Mouse (Mus musculus): ENCODE data around the gene Usp40.
A peak's percentile ranks its signal among the peaks of the same experiment; 100 is the strongest.
"Not testable (repeated sequence)": the region's sequence is repeated elsewhere in the genome, so short reads cannot be mapped to it uniquely, and the experiment has no call there.

Gene Usp40

DNA sequence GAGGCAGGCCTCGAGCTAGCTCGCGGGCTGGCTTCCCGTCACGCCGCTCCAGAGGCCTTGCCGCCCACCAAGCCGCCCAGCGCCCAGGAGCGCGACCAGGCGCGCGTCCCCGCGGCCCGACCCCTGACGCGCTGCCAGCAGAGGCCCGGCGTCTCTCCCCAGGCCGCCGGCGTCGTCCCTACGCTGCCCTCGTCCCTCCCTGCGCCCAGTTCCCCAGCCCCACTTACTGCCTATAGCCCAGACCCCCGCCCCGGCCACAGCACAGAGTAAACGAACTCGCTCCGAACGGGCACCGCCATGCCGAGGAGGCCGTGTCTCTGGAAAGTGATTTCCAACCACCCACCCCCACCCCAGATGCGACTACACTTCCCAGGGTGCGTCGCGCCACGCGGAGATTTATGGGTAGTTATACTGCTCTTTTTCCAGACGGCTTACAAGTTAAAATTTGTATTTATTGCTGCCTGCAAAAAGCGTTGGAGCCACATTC, at the start of gene Usp40:
TSS of gene Usp40 (minus strand) at position 341 of the 487 bp plus-strand sequence.
- DNase-seq, result peak; percentile 91

DNA sequence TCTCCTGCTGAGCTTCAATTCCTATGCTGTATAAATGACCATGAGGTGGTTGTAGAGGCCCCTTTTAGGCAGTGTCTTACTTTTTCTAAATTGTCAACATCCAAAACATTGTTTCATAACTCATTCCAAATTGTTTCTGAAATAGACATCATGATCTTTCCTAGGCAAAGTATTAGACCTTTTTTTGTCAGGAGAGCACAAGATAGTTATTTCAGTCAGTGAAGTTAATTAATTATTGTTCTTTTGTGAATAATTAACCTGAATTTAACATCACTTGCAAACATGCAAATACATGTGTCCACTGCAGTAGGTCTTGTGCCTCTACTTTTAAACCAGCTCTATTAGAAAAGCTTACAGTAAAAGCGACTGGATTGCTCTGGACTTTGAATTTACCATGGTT, 46.7 kb upstream of the Usp40 start, which contains the start of gene Ugt1a10:
TSS of gene Ugt1a10 (plus strand) at position 301 of the 400 bp plus-strand sequence.
- no peak for DNase-seq

DNA sequence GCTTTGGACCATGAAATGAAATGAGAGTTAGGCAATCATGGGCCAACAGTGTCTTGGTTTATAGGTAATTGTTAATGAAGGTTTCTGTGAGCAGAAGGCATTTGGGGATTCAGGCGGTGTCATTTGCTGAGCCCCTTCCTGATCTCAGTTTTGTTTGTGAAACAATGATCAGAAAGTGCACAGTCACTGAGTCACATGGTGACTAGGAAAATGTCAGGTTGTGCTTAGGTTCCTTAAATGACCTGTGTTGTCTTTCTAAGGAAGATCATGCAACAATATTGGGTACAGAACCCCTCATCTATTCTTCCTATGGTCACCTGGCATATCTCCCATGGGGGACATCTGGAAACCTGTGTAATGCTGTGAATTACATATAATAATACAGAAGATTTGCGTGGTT, 39.1 kb upstream of the Usp40 start:
- DNase-seq, result not testable (repeated sequence)

DNA sequence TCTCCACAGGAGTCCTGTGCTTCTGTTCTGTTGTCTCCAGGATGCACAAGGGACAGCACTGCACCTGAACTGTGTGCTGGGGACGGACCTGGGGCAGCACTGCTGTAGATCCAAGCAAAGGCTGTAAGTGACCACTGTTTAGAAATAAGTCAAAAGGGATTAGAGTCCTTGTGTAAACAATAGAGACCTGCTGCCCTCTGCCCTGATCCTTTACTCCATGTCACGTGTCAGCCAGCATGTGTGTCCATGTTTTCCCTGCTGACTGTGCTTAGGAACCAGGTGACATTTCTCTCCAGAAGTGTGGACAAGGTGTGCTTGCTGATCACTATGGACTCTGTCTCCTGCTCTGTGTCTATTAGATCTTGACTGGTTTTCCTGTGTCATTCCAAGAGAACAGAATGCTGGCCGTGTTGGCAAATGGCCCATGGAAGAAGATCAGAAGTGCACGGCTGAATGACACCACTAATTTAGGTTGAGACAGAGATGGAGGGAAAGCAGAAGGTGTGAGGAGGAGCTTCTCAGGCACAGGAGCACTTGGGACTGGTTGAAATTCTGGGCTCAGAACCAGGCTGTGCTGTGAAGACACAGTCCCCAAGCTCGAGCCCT, 36.6 kb upstream of the Usp40 start:
- DNase-seq, result not testable (repeated sequence)

DNA sequence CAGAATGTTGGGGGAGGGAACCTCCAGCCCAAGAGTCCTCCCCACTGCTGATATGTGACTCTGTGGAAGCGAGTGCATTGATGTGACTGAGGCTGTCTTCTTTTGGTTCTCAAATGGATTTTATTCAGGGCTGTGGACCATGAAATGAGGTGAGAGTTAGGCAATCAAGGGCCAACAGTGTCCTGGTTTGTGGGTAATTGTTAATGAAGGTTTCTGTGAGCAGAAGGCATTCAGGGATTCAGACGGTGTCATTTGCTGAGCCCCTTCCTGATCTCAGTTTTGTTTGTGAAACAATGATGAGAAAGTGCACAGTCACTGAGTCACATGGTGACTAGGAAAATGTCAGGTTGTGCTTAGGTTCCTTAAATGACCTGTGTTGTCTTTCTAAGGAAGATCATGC, 34.7 kb upstream of the Usp40 start:
- not testable (repeated sequence) for DNase-seq

DNA sequence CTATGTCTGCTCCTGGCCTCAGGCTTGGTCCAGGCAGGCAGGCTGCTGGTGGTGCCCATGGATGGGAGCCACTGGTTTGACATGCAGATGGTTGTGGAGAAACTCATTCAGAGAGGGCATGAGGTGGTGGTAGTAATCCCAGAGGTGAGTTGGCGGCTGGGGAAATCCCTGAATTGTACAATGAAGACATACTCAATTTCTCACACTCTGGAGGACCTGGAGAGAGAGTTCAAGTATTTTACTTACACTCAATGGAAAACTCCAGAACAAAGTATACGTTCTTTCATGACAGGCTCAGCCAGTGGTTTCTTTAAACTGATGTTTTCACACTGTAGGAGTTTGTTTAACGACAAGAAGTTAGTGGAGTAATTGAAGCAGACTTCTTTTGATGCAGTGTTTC, 16.9 kb upstream of the Usp40 start:
- not testable (repeated sequence) for DNase-seq

DNA sequence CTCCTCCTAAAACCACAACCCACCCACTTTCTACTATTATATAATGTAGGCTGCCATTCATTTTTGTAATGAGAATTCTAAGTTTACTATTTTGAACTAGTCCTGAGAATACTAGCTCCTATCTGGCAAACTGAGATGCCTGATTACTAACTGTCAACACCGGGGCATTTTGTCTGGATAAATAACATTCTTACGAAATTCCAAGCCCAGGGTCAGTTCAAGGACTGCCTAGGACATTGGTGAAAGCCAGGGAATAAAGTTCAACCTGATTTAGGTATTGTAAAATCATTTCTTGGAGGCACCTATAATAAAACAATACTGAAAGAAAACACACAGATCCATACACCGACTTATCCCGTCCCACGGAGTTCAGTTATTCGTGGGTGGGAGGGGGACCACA, 7.0 kb upstream of the Usp40 start:
- DNase-seq, result no peak

DNA sequence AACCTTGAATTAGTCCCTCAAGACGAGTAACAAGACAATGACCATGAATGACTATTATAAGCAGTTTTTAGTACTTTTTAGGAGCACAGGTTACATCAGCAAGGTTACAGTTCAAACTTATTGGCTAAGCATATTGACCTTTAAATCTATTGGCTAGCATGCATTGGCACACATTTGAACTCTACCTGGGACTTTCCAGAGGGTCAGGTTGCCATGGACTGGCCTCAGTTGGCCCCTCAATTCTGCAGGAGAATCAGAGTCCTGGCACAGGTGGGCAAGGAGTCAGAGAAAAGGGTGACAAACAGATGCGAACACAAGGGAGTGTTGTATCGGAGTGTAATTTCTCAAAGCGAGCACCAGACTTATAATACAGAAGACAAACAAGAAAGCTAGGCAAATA, 6.3 kb upstream of the Usp40 start:
- no peak for DNase-seq

DNA sequence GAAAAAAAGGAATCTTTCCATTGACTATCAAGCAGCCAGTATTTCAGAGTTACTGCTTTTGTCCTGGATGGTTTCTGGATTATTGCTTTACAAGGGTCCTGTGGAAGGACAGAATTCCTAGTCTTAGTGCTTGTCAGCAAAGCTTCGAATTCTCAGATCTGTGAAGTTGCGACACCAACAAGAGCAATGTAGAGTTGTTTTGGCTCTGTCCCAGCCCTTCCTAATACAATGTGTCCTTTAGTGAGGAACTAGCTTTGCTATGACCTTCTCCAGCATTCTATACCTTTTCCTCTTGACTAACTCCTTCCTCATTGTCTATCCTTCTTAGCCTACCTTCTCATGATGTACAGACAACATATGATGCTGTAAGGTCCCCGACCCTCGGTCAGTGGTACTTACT, 5.8 kb upstream of the Usp40 start:
- DNase-seq, result no peak

DNA sequence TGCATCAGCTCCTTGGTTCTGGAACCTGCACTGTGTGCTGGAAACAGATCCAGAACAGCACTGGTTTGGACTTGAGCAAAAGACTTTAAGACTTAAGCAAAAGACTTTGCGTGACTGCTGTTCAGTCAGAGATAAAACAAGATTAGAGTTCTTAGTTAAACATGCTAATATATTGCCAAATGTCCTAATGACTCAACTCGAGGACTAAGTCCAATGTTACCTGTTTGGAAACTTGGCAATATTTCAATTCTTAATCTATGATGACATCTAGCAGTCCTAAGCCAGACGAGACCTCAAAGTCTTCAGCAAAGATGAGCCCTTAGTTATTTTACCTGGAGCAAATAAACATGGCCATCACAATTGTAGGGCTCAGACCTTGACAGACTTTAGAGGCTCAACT, 5.4 kb upstream of the Usp40 start:
- no peak for DNase-seq

DNA sequence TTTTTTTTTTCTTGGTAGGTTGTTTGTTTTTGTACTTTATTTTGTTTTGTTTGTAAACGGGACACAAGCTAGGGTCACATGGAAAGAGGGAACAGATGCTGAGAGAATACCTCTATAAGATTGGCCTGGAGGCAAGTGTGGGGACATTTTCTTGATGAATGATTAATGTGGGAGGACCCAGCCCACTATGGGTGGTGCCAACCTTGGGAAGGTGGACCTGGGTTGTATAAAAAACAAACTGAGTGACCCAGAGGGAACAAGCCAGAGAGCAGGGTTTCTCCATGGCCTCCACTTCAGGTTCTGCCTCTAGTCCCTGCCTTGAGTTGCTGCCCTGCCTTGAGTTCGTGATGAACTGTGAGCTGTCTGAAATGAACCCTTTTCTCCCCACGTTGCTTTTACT, 1.2 kb upstream of the Usp40 start:
- DNase-seq, result no peak

DNA sequence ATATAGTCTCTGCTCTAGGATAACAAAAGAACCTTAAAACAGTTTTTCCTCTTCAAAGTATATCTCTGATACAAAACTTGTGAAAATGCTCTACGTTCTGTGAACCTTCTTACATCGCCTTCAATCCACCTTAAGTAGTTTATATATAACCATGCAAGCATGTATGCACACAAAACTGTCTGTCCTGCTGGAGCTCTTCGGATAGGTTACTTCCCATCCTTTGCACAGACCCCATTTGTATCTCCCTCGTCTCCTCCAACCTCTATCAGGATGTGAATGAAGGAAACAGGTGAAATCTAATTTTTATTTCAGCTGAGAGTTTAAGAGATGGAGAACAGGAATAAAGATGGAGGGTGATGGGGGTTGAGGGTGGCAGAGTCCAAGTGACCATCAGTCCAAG, 384 bp upstream of the Usp40 start:
- DNase-seq, result no peak

DNA sequence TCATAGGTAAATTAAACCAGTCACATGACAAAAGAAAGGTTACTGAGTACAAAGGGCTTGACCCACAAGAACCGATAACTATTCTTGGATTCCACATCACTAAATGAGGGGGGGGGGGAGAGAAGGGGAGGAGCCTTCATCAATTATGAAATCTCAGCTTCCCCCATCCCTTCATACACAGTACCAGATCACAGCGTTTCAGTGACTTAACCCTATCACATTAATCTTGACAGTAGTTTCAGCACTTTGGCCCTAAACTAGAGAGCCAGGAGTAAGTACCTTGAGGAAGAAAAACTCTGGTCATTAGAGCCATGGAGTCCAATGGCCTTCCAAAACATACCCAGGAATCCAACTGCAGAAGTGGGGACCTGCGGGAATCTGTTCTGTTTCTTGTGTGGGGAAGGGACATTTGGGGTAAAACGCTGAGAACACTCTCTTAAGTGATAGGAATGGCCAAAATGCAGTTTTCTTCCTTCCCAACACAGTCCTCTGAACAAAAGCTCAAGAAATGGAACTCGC, 600 bp downstream of the Usp40 start:
- DNase-seq, result no peak

DNA sequence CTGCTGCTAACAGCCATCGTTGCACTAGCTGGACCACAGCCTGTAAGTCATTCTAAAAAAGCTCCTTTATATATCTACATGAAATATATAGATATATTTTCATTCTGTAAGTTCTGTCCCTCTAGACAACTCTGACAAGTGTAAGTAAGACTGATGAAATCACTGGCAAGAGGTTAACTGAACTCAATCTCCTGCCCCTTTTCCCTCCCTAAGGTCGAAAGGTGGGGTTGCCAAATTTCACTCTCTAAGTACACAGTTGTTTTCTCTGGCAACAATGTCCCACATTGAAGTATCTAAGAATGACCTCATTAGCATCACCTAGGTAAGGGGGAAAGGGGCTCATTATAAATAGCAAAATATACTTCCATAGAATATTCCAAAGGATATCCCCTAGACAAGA, 15.6 kb downstream of the Usp40 start:
- no peak for DNase-seq

DNA sequence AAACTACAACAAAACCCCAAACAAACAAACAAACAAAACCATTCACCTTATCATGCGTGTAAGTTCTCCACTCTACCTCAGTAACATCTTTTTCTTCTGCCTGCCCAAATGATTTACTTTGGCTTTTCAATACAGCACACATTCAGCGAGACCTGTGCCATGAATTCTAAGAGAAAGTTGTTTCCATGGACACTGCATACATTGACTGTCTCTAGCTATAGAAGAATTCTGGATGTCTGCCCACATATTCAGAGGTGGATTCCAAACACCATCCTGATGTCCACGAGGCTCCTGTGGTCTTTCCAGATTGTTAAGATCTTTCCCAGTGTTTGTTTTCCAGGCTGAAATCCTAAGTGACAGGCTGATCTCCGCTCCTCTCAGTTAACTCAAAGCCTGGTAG, 26.1 kb downstream of the Usp40 start:
- DNase-seq, result no peak

DNA sequence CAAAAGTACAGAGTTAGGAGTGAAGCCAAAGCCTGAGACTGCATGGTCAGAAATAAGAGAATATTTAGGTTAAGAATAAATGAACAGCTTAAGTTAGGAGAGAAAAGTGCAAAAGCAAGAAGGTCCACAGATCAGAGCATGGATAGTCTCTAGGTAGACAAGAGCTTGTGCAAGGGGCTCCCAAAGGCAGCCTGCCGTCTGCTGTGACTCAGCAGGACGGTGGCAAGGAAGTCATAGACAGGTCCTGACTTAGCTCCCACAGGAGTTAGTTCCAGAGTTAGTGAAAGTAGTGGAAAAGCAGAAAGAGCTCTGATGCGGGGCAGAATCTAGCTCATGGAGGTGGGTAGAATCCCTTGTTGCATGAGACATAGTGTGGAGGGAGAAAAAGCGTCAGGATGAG, 38.0 kb downstream of the Usp40 start:
- no peak for DNase-seq

DNA sequence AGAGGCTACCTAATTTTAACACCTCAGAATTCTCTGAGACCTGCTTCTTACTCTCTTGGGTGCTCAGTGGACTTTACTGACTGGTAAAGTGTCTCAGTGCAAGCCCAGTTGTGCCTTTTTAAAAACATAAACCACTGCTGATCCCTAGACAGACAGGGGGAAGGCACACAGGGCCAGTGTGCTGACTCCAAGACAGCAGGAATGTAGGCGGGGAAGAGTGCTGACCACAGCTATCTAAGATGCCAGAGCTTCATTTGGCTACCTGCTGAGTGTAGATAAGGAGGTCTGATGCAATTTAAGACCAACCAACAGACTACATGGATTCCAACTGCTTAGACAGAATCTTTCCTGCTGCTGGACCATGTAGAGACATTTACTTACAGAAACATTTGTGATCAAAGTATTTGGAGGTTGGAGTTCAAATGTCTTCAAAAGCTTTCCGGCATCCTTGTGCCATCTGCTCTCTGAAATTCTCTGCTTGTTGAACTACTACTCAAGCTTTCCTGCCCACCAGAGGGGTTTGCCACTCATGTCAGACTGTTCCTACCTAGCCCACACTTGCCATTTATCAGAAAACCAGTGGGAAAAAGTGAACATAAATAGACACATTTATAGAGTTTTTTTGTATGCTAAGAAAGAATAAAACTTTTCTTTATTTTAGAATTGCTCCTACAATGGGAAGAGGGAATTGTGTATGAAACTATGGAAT, 46.7 kb downstream of the Usp40 start:
- no peak for DNase-seq

DNA sequence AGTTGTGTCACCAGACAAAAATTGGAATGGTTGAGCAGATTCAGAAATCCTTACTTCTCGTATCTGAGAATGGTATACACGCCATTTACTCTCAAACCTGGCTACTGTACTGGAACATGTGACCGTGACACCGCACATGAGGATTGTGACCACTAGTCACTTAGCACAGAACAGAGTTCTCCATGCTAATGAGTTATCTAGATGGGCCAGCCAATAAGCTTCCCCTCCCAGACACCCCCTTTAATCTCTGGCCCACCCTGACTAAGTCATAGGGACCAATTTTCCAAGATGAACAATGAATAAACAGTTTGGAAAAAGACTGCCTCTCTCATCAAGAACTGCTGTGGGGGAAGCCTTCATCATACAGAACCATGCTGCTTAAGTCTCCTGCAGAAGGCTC, 47.6 kb downstream of the Usp40 start:
- no peak for DNase-seq

DNA sequence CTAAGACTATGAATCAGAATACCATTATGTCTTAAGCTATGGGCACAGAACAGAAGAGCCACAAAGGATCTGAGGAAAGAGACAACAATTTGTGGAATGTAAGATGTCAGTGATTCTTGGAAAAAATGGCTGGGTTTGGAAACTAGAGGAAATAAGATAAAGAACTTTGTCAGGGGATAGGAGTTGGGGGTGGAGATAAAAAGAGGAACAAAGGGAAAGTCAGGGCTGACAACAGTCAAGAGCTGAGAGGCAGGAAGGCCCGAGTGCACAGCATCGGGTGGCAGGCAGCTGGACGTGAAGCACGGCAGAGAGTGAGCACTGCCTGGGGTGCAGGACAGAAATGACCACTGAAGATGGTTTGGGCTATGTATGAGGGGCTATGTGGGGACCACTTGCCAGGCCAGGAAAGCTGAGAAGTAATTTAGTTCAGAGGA, 48.3 kb downstream of the Usp40 start:
- peak; percentile 7 for DNase-seq

DNA sequence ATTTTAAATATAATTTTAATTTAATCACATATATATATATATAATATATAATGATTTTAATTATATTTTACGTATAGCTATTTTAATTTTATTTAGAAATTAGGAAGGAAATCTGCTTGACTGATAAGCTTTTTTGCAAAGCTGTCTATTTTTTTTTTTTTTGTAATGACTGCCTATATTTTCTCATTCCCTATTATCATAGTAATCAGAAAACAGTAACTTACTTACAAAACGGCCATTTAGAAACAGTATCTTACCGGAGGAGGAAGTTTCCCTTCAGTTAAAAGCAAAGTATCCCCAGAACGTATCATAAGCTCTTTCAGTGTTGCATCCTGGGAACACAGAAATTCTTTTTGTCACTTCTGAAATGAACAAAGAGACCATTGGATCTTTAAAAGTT, 48.8 kb downstream of the Usp40 start:
- DNase-seq, result no peak

DNA sequence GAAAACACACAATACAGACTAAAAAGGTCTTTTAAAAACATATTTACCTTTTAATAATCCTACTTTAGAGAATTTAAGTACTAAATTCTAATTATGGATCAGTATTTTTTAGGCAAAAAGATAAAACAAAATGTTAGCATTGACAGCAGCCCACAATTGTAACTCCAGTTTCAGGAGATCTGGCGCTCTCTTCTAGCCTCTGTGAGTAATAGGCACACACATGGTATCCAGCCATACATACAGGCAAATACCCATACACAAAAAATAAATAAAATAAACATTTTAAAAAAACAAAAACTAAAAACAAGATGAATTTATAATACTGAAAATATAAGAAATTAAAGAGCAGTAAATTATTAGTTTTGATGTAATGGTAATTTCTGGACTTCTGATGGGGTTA, 49.4 kb downstream of the Usp40 start:
- no peak for DNase-seq

DNA sequence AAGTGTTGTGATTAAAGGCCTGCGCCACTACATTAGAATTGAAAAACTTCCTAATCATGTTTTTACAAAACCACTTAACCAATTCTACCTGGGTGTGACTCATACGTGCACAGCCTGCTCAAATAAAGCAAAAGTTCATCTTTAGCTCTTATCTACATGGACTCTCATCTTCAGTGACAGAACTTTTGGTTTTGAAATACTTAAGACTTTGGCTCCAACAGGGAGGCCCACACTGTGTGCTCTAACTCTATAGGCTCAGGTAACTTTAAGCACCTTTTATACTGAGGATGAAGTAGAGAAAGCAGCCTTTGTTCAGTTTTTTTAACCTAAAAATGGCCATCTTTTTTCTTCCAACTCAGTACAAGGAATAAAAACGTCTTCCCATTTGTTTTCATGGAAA, 55.3 kb downstream of the Usp40 start:
- no peak for DNase-seq

DNA sequence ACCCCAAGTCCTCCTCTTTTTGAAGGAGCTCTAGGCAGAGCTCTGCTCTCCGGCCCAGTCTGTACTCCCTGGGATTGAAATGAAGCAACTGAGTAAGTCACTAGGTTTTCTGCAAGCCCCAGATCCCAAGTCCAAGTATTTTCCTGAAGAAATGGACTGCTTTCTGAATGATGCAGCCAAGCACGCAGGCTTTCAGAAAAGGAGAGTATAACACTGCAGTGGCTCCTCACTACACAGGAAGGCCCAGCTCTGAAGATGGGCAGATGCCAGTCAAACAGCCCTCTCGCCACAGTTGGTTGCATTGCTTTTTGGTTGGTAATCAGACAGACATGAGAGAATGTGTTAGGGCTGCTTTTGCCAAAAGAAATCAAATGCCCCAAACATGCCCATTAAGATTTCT, 56.7 kb downstream of the Usp40 start:
- no peak for DNase-seq

DNA sequence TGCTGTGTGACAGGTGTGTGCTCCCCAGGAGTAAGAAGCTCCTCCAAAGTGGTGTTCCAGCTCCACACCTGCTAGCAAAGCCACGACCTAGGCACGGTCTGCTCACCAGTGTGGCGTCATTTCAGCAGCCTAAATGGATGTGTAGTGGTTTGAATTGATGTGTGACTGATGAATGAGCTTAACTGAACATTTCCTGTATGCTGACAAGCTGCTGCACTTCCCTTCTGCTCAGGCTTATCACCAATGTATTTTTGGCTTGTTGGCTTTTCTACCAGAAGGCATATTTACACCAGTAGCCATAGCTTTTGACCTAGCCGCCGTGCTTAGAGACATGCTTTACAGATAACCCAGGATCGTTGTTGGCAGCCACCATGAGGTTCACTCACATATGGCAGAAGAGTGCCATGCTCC, 60.7 kb downstream of the Usp40 start:
- no peak for DNase-seq

DNA sequence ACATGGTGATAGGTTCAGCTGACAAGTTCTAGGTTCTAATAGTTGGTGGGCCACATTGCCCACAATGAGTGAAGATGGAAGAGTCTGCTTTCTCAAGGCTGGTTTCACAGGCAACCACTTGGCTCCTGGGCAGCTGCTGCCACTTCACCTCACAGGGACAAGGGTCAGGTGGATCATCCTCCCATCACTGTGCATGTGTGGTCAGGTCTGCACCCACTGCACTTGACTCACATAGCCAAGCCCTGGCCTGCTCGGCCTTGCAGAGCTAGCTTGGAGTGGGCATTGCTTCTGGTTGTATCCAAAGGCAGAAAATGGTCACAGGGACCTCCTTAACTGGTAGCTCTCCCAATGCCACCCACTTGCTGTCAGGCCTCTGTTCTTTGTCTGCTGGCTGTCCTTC, 66.6 kb downstream of the Usp40 start:
- DNase-seq, result no peak
